Mouse (Mus musculus) thymus, adult 2 months (tissue): ENCODE measurements around the gene Cops3. TPM values are rescaled to one million over a fixed set of nuclear protein-coding genes. Genes with fewer than 3 reads are reported as not detected.
A peak's percentile ranks its signal among the peaks of the same experiment; 100 is the strongest.

Experiments
- DNase-seq: peaks from one replicate; pipeline ENCODE4 v3.0.0; 2021
- H3K27ac ChIP-seq: fragments of 200-500 bp; 2 replicates; pipeline ENCODE4 v1.5.1; 2012; ENCODE audit warnings: low read length, control low read depth; ENCODE audit not compliant: control insufficient read depth, insufficient read depth
- H3K27me3 ChIP-seq: fragments of 200-500 bp; 2 replicates; pipeline ENCODE4 v1.6.1; 2012; ENCODE audit warnings: mild to moderate bottlenecking, low read length, moderate library complexity, mixed read lengths; ENCODE audit not compliant: control insufficient read depth, insufficient read depth
- H3K36me3 ChIP-seq: fragments of 200-500 bp; 2 replicates; pipeline ENCODE4 v1.6.1; 2012; ENCODE audit warnings: mild to moderate bottlenecking, low read length, moderate library complexity; ENCODE audit not compliant: control insufficient read depth, insufficient read depth
- H3K4me1 ChIP-seq: fragments of 200-500 bp; replicated peaks from 2 replicates; pipeline ENCODE4 v1.6.1; 2012; ENCODE audit warnings: low read length; ENCODE audit not compliant: control insufficient read depth, insufficient read depth
- H3K4me3 ChIP-seq: fragments of 200-500 bp; 2 replicates; pipeline ENCODE4 v1.5.1; 2012; ENCODE audit warnings: mild to moderate bottlenecking, low read length, control low read depth, moderate library complexity; ENCODE audit not compliant: control insufficient read depth, insufficient read depth
- CTCF ChIP-seq: fragments of 200-500 bp; IDR thresholded peaks from 2 replicates; pipeline ENCODE4 v1.5.1; 2012; ENCODE audit warnings: mild to moderate bottlenecking, control low read depth, low read length, moderate library complexity, borderline replicate concordance; ENCODE audit not compliant: control insufficient read depth, poor library complexity, insufficient read depth; ENCODE audit errors: extremely low read depth
- POLR2A ChIP-seq: fragments of 200-500 bp; IDR thresholded peaks from 2 replicates; pipeline ENCODE4 v1.6.1; 2012; ENCODE audit warnings: mild to moderate bottlenecking, low read length, control low read depth, moderate library complexity; ENCODE audit not compliant: control insufficient read depth, poor library complexity, insufficient read depth; ENCODE audit errors: extremely low read depth
- WGBS: fragments of 180-500 bp; shearing (Covaris S2); methylation state at CpG from one replicate; pipeline ENCODE4 v1.1.7; 2018; 5-methylcytosine and 5-hydroxymethylcytosine counted together
- polyA plus RNA-seq: library from polyadenylated mRNA; depleted of rRNA; stranded (reverse); fragments of >200 nt; gene quantifications from 2 replicates; pipeline ENCODE4 v1.2.3, GENCODE M21; 2012

The Cops3 gene
- polyA plus RNA-seq, 1 experiment: 31.0 TPM

GRCm38 (mm10) chr11:59814311-59814710 lies 25.3 kb downstream of the Cops3 start:
- Histone ChIP-seq H3K36me3 (peaks cover 26% of the 10 kb centered on the region), H3K4me1 (no peaks in the 10 kb centered on the region; the same call in 1 of the 2 replicates), H3K4me3 (no peak overlapping the region), H3K27ac (no peak overlapping the region), H3K27me3 (no peaks in the 10 kb centered on the region)
- WGBS: 100% methylated on average over 1 of the region's 1 CpGs
- no peak for DNase-seq
- TF ChIP-seq CTCF: no peak
- no peak for TF ChIP-seq POLR2A

GRCm38 (mm10) chr11:59813276-59813675 lies 26.4 kb downstream of the Cops3 start:
- Histone ChIP-seq H3K27me3 (no peaks in the 10 kb centered on the region), H3K36me3 (peaks cover 16% of the 10 kb centered on the region), H3K4me1 (peaks cover 6% of the 10 kb centered on the region), H3K27ac (no peak overlapping the region), H3K4me3 (no peak overlapping the region)
- TF ChIP-seq POLR2A (no peak), CTCF (no peak)
- DNase-seq: no peak
- WGBS: 93% methylated on average over 3 of the region's 3 CpGs

DNA sequence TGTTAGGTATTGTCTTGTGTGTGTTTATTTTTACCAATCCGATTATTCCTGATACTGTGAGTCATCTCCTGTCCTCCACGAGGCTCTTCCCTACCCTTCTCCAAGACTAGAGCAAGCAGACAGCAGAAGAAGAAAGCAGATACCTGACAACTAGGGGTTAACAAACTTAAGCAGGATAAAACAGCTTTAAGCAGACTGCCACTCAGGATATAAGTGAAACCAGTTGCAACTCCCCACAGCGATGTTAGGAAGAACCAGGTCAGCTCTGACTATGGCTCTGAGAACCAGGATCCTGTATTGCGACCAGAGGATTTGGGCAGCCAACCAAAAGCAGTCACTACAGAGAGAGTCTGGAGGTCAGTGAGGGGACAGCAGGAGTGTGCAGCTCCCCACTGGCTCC lies 28.4 kb downstream of the Cops3 start:
- H3K27me3 ChIP-seq: no peaks in the 10 kb centered on the region
- H3K4me3 ChIP-seq: no peak overlapping the region
- peaks cover 6% of the 10 kb centered on the region for H3K4me1 ChIP-seq
- WGBS: 88% methylated on average over 4 of the region's 4 CpGs
- H3K36me3 ChIP-seq: peaks cover 9% of the 10 kb centered on the region; the same call in 1 of the 2 replicates
- TF ChIP-seq POLR2A (no peak), CTCF (no peak)
- H3K27ac ChIP-seq: no peak overlapping the region
- no peak for DNase-seq

- Histone ChIP-seq H3K36me3 (peaks cover 9% of the 10 kb centered on the region; the same call in 1 of the 2 replicates), H3K4me3 (peak overlapping the region; percentile 89), H3K27ac (peak overlapping the region; percentile 30; the same call in 1 of the 2 replicates), H3K27me3 (no peaks in the 10 kb centered on the region), H3K4me1 (peaks cover 6% of the 10 kb centered on the region)
- WGBS: 63% methylated on average over 14 of the region's 14 CpGs
- TF ChIP-seq CTCF: no peak
- TF ChIP-seq POLR2A: no peak
- no peak for DNase-seq
Measured at GRCm38 (mm10) chr11:59810480-59811158, 29.0 kb downstream of the Cops3 start.

DNA sequence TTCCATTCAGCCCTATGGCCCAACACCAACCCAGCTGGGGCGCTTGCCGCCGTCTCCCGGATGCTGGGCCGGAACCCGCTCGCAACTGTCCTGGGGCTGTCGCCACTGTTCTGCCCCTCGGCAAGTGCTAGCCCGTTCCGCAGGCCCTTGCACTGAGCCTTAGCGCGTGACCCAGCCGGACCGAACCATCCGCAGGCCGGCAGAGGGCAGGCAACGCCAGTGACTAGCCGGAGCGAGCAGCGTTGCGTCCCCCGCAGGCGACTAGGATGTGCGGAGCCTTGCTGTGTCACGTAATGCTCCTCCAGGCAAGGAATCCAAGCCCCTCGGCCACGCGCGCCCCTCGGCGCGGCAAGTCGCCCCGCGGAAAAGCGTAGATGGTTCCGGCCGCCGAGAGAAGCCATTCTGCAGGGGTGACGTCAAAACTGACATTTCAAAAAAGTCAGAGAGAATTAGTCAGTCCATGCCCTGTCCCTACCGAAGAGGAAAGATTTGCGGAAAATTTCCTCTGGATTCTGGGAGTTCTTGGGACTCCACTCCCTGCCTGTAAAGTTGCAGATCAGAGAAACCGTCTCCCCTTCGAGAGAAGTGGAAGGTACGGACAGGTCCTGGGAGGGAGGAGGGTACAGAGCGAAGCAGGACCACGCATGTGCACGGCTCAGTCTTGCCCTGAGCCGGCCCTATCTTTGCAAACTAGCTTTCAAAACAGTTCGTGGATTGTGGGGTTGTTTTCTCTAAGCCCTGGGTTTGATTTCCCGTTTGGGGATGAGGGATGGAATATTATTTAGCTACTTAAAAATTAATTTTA lies 29.8 kb downstream of the Cops3 start, which contains the start of gene Flcn:
Flcn (minus strand) TSS at position 347 of the 805 bp plus-strand sequence.
- peak; percentile 80 for DNase-seq
- peaks cover 6% of the 10 kb centered on the region for H3K4me1 ChIP-seq
- peak within 1 kb of the TSS; percentile 89 for H3K4me3 ChIP-seq
- H3K27ac ChIP-seq: peak within 1 kb of the TSS; percentile 83
- under 1% methylated on average over 52 of the region's 52 CpGs for WGBS
- TF ChIP-seq CTCF: no peak
- TF ChIP-seq POLR2A: peak; percentile 61; the same call in 1 of the 2 replicates
- H3K36me3 ChIP-seq: peaks cover 9% of the 10 kb centered on the region
- no peaks in the 10 kb centered on the region for H3K27me3 ChIP-seq

GRCm38 (mm10) chr11:59809071-59809669 lies 30.5 kb downstream of the Cops3 start:
- H3K4me1 ChIP-seq: peaks cover 6% of the 10 kb centered on the region
- WGBS: 0% methylated on average over 15 of the region's 15 CpGs
- H3K27me3 ChIP-seq: no peaks in the 10 kb centered on the region
- H3K4me3 ChIP-seq: peak overlapping the region; percentile 89
- peaks cover 15% of the 10 kb centered on the region for H3K36me3 ChIP-seq
- no peak for DNase-seq
- TF ChIP-seq CTCF: no peak
- TF ChIP-seq POLR2A: no peak
- peak overlapping the region; percentile 83 for H3K27ac ChIP-seq
